Mouse (Mus musculus) brain, embryonic 14.5 days (tissue): ENCODE measurements at regions not wholly inside any gene's neighbourhood (a gene's known extent, or its start where the extent isn't known, plus 50 kb on each side); places are given as distances from the start of the nearest gene placed in this dataset.
A peak's percentile ranks its signal among the peaks of the same experiment; 100 is the strongest.

ENCODE experiments used
- DNase-seq: peaks from one replicate; pipeline ENCODE4 v3.0.0-alpha.2; 2011; ENCODE audit warnings: low read depth
- CTCF ChIP-seq: fragments of 200-500 bp; IDR thresholded peaks from 2 replicates; pipeline ENCODE4 v1.5.1; 2012; ENCODE audit warnings: inconsistent platforms, mild to moderate bottlenecking, moderate library complexity, borderline replicate concordance; ENCODE audit not compliant: insufficient read depth, insufficient read length; ENCODE audit errors: extremely low read depth
- POLR2A ChIP-seq: fragments of 200-500 bp; IDR thresholded peaks from 2 replicates; pipeline ENCODE4 v1.6.1; 2012; ENCODE audit warnings: mild to moderate bottlenecking, inconsistent platforms, borderline replicate concordance; ENCODE audit not compliant: poor library complexity, insufficient read depth, insufficient read length, severe bottlenecking; ENCODE audit errors: extremely low read depth

- TF ChIP-seq POLR2A, result no peak
- TF ChIP-seq CTCF, result no peak
- DNase-seq, result no peak
Observed at GRCm38 (mm10) chr5:119156638-119157037, 513.8 kb upstream of the Tbx3 start.

GRCm38 (mm10) chr5:119158171-119158570, 512.3 kb upstream of the Tbx3 start:
- no peak for DNase-seq
- no peak for TF ChIP-seq CTCF
- TF ChIP-seq POLR2A, result no peak

DNA sequence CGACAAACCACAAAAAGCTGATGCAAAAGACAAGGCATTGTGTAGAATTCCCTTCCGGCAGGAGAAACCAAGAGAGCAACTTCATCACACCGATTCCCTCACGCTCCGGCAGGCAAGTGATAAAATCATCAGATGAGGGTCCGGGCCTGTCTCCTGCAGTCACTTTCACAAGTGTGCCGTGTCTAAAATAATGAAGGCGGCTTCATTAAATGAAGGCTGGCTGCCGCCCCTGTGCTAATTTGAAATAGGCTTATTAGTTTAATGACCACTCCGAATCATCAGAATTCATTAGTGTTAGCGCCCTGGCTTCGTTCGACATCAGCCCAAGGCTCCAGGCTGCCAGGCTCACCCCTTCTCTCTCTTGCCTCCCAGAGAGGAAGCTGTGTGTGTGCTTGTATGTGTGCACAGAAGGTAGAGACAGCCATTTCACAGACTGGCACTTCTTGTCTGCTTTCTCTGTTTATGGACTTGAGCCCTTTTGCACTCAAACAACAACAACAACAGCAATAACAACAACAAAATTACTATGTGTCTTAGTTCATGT, 508.3 kb upstream of the Tbx3 start:
- TF ChIP-seq POLR2A, result no peak
- TF ChIP-seq CTCF, result no peak
- DNase-seq, result peak; percentile 91

DNA sequence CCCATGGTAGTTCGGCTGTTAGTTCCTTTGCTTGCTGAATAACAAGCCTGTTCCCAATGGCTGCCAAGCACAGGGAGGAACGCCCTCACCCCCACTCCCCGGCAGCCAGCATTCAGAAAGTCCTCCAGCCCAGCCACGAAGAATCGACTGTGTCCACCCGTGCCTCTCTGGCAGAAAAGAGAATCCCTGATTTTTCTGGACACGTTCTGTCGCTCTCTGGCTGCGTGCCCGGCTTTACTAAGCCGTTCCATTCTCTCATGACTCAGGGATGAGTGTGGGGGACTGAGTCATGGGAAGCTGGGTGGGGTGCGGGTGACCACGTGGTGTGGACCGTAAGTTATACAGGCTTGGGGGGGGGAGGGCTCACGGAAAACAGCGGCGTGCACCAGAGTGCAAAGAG, 502.8 kb upstream of the Tbx3 start:
- TF ChIP-seq POLR2A (no peak), CTCF (no peak)
- peak; percentile 81 for DNase-seq

DNA sequence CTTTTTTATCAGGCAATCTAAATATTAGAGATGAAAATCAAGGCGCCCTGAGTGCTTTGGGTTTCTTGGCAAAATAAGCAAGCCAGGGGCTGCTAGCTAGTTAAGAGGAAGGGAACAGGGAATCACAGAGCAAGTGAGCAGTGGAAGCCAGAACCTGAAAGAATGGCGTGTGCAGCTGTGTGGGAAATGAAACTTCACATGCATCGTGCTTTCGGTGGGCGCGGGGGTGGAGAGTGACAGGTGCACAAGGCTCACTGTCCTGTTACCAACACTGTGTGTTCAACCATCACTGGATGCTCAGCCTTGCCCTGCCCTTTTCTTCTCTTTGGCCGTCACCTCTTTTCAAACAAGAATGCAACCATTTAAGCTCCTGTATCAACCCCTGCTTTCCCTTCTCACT, 501.2 kb upstream of the Tbx3 start:
- TF ChIP-seq CTCF (no peak), POLR2A (no peak)
- no peak for DNase-seq

DNA sequence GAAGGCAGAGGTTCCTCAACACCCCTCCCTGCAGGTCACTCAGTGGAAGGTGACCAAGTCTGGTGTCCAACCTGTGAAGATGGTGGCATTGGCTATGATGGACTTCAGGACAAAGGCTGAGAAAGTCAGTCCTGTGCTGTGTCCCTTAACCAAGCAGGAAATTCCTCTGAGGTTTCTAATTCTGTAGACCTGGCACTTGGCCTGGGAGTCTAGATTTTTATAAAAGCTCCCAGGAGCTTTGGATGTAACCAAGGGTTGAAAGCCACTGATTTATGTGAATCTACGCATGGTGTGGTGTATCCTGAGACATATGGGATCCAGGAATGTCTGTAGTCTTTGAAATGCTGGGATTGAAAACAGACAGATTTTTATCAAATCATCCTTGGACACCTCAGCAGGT, 498.8 kb upstream of the Tbx3 start:
- no peak for TF ChIP-seq CTCF
- no peak for DNase-seq

- TF ChIP-seq CTCF (no peak), POLR2A (no peak)
- DNase-seq, result peak; percentile 49
Observed at GRCm38 (mm10) chr5:119178805-119179204, 491.7 kb upstream of the Tbx3 start.

DNA sequence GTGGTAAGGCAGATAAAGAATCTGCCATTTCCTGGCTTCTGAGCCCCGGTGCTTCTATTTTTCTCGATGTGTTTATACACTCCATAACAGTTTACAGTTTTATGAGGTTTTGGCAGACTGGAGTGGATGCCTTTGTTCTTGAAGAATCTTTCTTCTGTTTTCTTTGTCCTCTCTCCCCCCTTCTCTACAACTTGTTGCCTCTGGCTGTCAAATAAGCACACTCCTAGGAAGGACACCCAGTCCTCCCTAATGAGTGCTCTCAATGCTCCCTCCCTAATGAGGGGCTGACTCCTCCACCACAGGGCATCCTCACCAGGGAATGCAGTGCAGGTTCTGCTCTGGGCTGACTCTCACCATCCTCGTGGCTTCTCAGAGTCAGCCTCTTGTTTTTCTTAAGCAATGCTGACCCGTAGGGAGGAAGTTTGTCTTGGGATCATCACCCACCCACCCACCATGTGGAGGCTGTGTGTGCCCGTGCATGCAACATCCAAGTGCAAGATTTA, 486.9 kb upstream of the Tbx3 start:
- DNase-seq, result no peak
- TF ChIP-seq POLR2A (no peak), CTCF (no peak)

- TF ChIP-seq CTCF, result no peak
- no peak for TF ChIP-seq POLR2A
Observed at GRCm38 (mm10) chr5:119186611-119187010, 483.9 kb upstream of the Tbx3 start.

GRCm38 (mm10) chr5:119188476-119188875, 482.0 kb upstream of the Tbx3 start:
- TF ChIP-seq POLR2A, result no peak
- TF ChIP-seq CTCF, result no peak
- DNase-seq, result peak; percentile 46

More at GRCm38 (mm10) chr5:119186611-119187010, 483.9 kb upstream of the Tbx3 start:
- no peak for DNase-seq

GRCm38 (mm10) chr5:119193699-119194681, 476.5 kb upstream of the Tbx3 start:
- no peak for TF ChIP-seq CTCF
- TF ChIP-seq POLR2A, result no peak
- DNase-seq, result peak; percentile 38

DNA sequence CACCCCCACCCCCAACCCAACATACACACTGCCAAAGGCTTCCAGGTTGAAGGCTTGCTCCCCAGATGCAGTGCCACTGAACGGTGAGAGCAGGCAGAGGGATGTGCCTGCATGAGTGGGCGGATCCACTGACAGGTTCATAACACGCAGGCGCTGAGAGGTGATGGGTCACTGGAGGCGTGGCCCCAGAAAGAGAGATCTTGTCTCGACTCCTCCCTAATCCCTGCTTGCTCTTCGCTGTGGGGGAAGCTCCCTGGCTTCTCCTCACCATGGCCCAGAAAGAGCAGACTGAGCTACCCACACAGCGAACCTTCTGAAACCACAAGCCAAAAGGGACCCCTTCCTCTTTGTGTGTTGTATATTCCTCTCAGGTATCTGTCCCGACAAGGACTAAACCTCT, 470.6 kb upstream of the Tbx3 start:
- no peak for DNase-seq
- no peak for TF ChIP-seq POLR2A
- no peak for TF ChIP-seq CTCF

GRCm38 (mm10) chr5:119201251-119201650, 469.2 kb upstream of the Tbx3 start:
- DNase-seq, result no peak
- TF ChIP-seq CTCF (no peak), POLR2A (no peak)
